Mouse (Mus musculus) spleen, postnatal 4 days (tissue): ENCODE measurements around the gene Kcnk16.

Experiments
- DNase-seq, 2 experiments: peaks; one replicate each; pipeline ENCODE4 v3.0.0; 2022; ENCODE audit warnings: low spot score in 2 of 2

Gene Kcnk16

DNA sequence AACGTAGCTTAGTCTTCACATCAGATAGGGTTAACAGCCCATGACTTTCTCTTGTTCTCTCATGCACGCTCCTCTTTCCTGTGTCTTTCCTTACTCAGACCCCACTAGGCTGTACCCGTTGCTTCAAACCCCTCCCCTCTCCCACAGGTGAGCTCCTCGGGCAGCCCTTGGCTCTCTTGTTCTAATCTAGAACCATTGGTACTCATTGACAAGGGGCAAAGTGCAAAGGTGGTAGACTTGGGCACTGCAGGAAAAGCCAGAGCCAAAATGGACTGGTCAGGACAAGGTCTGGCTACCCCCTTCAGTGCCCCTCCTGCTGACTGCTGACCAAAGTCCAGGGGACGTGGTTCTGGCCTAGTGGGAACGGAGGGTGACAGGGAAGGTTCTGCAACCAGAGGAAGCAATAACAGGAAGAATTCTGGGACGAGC lies 38.9 kb downstream of the Kcnk16 start:
- no peak for DNase-seq

DNA sequence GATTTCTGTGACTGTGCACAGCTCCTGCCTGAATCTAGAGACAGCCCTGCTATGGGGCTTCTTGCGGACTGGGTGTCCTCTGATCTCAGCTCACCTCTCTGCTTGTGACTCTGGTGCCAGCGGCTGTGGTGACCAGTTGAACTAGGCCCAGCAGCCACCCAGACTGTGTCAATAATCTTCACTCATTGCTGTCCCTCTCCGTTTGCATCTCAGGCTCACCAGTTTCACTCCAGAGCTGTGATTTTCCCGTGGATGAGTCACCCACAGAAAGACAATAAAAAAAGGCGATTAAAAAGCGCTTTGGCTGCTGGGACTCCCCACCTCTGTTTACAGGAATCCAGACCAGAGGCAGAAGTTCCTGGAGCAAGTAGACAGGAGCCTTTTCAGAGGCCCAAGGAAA lies 39.6 kb downstream of the Kcnk16 start:
- no peak for DNase-seq

DNA sequence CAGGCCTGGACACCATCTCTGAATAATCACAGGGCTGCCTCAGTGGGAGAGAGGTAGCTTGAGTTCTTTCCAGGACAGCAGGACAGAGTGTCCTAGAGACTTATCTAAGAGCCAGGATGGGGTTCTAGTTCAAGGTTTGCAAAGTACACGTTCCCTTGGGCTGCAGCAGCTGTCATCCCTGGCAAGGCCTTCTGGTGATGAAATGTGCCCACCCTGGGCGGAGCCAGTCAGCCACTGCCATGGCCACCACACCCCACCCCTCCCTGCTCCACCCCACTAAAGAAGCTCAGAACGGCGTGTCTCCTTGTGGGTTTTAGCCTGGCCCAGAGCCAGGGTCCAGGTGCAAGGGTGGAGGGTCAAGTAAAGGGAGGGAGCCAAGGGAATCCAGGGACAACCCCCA lies 40.7 kb downstream of the Kcnk16 start:
- no peak for DNase-seq

DNA sequence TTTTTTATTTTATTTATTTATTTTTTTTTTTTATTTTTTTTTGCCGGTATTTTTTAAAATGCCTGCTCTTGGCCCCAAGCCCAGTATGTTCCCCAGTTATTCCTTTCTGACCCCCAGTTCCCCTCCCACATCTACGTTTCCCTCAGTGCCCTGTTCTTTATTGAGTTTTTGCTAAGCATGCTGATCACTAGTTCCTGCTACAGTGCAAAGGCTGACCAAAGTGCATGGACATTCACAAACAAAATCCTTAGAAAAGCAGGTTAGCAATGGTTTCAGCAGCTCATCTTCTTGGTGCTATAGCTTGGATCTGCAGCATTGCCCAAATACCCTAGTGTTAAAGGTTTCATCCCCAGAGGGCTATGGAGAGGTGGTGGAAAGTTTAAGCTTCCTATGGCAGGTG lies 42.0 kb downstream of the Kcnk16 start:
- DNase-seq: no peak

DNA sequence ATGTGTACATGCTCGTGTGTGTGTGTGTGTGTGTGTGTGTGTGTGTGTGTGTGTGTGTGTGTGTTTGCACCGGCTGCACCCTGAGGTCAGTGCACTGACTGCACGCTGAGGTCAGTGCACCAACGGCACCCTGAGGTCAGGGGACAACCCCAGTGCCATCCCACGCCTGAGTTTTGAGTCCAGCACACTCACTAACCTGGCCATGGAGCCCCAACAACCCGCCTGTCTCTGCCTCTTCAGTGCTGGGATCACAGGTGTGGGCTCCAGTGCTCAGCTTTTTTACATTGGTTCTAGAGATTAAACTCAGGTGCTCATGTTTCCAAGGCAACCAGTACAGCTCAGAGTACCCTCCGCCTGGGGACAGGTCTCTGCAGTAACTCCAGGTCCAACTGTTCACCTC lies 42.5 kb downstream of the Kcnk16 start:
- no peak for DNase-seq

DNA sequence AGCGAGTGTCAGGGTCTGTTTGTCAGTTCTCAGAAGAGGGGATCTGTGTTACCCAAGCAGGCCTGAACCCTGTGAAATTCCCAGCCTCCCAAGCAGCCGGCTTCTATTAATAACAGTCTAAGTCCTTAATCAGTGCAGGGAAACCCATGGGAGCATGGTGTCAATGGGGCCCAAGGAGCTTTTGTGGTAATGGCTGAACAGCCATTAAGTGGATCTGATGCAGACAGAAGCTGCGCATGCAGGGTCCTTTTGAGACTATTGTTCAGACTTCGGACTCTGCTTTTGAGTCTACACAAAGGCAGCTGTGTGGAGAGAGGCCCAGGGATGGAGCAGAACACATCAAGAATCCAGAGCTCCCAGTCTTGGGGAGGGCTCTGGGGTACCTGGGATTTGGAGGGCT lies 43.5 kb downstream of the Kcnk16 start:
- no peak for DNase-seq

DNA sequence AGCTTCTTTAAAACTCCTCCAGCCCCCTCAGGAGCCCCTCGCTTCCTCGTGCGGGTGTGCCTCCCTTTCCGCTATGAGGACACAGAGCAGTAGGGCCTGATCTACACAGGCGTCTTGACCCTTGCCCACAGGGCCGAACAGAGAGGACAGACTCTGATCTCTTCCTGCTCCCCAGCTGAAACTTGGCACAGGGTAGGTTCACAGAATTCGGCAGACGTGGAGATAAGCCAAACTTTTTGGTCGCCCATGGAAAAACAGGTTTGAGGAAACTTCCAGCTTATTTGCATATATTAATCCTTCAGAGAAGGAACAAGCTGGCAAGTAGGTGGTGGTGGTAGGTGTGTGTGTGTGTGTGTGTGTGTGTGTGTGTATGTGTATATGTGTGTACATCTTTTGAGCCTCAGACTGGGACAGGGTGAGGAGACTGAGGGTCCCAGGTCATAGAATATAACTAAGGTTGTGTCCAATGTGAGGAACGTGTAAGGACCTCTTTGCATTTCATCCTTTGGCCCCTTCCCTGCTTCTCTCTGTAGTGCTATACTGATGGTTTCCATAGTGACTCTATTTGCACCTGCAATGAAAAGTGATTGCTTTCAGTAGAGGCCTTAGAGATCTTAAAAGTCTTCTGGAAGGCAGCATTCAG lies 44.3 kb downstream of the Kcnk16 start:
- no peak for DNase-seq

DNA sequence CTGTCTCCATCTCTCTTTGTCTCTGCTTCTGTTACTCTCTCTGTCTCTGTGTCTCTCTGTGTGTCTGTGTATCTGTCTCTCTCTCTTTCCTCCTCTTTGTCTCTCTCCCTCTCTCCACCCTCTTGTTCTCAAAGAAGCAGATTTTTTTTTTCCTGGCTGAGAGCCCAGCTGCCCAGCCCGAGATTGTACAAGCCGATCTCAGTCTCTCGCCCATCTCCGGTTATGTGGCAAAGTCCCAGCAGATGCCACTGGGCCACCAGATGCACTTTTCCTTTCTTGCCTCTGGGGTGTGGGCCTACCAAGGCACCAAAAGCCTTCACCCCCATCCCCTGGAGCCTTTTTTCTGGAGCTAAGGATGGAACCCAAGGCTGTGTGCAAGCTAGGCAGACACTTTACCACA lies 44.8 kb downstream of the Kcnk16 start:
- no peak for DNase-seq

DNA sequence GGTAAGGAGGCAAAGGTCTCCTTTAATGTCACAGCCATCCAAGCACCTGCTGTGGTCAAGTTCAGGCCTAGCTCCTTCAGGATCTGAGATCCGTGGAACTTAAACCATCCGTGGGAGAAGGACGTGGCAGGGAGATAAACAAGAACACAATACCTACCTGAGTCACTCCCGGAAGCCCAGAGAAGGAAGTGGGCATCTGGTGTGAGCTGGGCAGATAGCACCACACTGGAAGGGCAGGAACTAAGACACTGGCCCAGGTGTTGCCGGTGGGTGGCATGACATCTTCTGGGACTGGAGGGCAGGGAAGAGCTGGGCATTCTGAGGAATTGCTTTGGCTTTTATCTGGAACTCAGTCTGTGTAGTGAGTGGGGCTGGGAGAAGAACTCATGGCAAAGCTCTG lies 45.7 kb downstream of the Kcnk16 start:
- no peak for DNase-seq

DNA sequence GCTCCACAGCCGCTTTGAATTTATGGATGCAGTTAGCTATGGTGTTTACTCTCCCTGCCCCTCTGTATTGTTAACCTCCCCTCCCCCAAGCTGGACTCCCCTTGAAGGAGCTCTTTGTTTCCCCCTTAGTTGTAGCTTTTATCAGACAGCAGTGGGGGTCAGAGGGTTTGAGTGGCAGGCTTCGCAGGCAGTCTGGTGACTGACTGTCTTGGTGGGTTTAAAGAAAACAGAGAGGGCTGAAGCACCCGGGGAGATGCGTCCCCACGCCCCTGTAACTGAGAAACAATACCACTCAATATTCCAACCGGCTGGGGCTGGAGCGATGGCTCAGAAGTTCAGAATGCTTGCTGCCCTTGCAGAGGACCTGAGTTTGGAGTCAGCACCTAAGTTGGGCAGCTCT lies 47.9 kb downstream of the Kcnk16 start:
- DNase-seq: no peak

DNA sequence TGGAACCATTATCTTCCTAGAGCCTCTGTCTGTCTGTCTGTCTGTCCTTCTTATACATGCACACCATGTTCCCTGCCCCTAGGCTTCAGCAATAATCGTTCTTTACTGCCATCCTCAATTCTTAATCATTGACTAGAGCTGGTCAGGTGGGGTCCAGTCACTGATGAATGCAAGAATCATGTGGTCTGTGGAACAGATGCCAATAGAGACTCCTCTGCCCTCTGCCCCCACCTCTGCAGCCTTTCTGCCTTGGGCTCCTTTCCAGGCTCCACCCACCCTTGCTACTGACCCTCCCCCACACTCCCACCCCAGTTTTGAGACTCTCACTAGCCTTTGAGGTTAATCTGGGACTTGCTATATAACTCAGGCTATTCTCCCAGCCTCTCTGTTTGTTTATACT lies 49.1 kb downstream of the Kcnk16 start:
- DNase-seq: no peak

DNA sequence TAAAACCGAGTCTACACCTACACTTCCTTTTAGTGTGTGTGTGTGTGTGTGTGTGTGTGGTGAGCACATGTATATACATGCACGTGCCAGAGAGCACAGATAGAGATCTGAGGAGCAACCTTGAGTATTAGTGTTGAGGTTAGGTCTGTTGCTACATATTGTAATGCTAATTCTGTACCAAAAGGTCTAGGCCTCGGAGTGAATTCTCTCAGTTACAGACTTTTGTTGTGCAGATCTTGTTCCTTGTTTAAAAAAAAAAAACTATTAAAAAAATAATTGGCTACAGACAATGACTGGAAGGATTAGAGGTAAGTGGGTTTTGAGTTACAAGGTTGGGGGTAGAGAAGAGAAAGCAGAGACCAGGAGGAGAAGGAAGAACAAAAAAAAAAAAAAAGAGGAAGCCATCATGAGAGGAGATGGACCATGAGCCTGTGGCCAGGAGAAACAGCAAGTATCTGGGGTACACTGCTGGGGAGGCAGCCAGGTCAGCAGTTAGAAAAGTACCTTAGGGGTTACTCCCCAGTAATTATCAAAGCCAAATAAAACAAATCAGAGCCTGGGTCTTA lies 51.6 kb downstream of the Kcnk16 start:
- no peak for DNase-seq

DNA sequence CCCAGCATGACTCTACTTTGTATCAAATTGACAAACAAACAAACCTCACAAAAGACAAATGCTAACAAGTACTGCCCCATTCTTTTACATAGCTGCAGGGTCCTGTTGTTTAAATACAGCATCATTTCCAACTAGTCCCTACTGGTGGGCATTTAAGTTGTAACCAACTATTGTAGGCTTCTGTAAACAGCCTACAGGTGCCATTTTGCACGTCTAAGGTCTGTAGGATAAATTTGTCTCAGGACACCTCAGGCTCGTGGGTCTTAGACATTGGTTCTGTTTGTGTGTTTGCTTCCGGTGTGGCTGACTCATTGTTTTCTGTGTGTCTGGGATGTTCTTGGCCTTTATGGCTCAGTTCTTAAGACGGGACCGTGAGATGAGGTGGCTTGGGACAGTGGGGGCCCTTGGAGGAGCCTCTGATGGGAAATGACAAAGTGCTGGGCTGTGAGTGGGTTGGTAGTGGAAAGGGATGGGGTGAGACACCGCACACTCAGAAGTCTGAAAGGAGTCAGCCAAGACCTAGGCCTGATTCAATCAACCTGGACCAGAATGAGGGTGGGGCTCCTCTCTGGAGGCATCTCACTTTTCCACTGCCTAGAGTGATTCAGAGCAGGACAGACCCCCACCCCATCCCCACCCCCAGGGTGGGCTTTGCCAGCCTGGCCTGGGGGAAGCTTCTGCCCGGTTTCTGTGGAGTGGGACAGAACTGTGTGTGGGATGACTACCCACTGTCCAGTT lies 52.3 kb downstream of the Kcnk16 start:
- DNase-seq: no peak

DNA sequence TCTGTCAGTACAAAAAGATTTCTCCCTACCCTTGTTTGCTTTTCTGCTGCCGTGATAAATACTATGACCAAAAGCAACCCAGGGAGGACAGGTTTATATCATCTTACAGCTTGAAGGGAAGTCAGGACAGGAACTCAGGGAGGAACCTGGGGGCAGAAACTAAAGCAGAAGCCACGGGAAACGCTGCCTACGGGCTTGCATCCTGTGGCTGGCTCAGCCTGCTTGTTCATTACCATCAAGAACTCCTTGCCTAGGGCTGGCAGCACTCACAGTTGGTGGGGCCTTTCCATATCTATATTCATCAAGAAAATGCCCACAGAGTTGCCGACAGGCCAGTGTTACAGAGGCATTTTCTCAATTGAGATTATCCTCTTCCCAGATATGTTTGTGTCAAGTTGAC lies 53.2 kb downstream of the Kcnk16 start:
- DNase-seq: no peak

DNA sequence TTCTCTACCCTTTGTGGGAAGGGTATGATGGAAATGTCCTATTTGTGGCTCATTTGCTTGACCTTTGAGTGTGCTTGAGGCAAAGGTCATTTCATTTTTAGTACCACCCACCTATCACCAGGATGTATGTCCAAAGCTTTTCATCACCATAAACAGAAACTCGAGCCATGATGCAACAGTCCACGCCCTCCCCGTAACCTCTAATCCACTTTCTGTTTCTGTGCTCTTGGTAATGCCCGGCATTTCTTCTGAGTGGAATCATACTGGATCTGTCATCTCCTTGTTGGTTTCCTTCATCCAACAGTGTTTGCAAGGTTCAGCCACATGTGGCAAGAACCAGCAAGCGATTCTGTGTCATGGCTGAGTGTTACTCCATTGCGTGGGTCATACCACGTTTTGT lies 54.9 kb downstream of the Kcnk16 start:
- DNase-seq: no peak

DNA sequence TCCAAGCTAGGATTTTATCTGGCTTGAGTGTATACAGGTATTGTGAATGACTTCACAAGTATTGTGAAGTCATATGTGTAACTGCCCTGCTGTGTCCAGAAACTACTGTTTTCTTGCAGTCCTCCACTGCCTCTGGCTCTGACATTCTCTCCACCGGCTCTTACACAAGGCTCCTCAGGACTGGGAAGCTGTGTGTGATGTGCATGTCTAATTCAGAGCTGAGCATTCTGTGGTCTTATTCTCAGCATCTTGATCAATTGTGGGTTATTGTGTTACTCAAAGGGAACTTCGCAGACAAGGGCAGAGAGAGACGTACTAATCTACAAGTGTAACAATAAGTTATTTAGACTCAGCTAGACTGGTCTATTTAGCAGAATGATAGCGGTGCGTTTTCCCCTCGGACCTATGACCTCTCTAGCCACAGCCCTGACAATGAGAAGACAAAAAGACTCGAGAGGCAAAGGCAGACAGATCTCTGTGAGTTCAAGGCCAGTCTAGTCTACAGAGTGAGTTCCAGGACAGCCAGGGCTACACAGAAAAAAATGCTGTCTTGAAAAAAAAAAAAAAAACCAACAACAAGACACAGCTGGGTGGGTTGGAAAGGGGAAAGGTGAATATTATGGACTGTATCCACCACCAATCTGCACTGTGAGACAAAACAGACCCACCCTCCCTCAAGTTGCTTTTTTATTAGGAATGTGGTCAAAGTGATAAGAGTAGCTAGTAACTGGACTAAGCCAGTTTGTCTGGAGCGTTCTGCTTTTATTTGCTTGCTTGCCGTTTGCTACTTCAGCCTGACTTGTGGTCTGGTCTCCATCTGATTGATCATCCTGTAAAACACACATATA lies 57.0 kb downstream of the Kcnk16 start:
- no peak for DNase-seq
